In genomic region chr6:8694636-8695514, GRCm38 (mm10) we compare ENCODE assay signal across 8 mouse cellular contexts.
DNase-seq lines count a peak whose midpoint lies in the region; ATAC-seq and TF ChIP-seq lines count a peak whose summit lies in the region.

No protein-coding gene starts in this region.

- no peak overlapping the region for H3K4me3 ChIP-seq in heart, postnatal 0 days (ENCODE audit: low read depth, low read length)
- no peak overlapping the region for H3K4me3 ChIP-seq in midbrain, embryonic 14.5 days (replicated peaks; ENCODE audit: low read depth, low read length)

- H3K4me2 ChIP-seq in heart, postnatal 0 days (ENCODE audit: low read depth, low read length), result no peak overlapping the region
- no peak overlapping the region for H3K4me2 ChIP-seq in midbrain, embryonic 14.5 days (ENCODE audit: low read length)

- ATAC-seq in heart, postnatal 0 days (ENCODE audit: insufficient read depth, low read depth), result no peak
- no peak for ATAC-seq in midbrain, embryonic 14.5 days (ENCODE audit: low FRiP score, low TSS enrichment)

- no peak overlapping the region for H3K9ac ChIP-seq in heart, postnatal 0 days (replicated peaks; ENCODE audit: low read depth, low read length)
- H3K9ac ChIP-seq in midbrain, embryonic 14.5 days (replicated peaks; ENCODE audit: low read length), result no peak overlapping the region

- H3K27ac ChIP-seq in heart, postnatal 0 days (ENCODE audit: low read depth), result no peak overlapping the region
- no peak overlapping the region for H3K27ac ChIP-seq in midbrain, embryonic 14.5 days (replicated peaks; ENCODE audit: low read depth, low read length)

- H3K4me1 ChIP-seq in heart, postnatal 0 days (ENCODE audit: control insufficient read depth, insufficient read depth), result no peaks in the 10 kb centered on the region
- no peaks in the 10 kb centered on the region; the same call in 1 of the 2 replicates for H3K4me1 ChIP-seq in midbrain, embryonic 14.5 days (ENCODE audit: control insufficient read depth, insufficient read depth, low read length)

- peak; percentile 42 for TF ChIP-seq CTCF in heart, postnatal 0 days (IDR thresholded peaks at IDR 0.05; ENCODE audit: low read depth)

- H3K36me3 ChIP-seq in heart, postnatal 0 days (replicated peaks; ENCODE audit: control insufficient read depth, insufficient read depth, low read length), result no peaks in the 10 kb centered on the region
- no peaks in the 10 kb centered on the region for H3K36me3 ChIP-seq in midbrain, embryonic 14.5 days (ENCODE audit: control insufficient read depth, insufficient read depth, low read length)

- peak; percentile 49 to 53 for DNase-seq in cerebellum, adult 18-20 months
- no peak for DNase-seq in cerebellum, adult 11-12 months
- DNase-seq in testis, postnatal 10 days (ENCODE audit: low spot score), result peak; percentile 42
- DNase-seq in testis, postnatal 14 days (ENCODE audit: low spot score), result no peak
- no peak for DNase-seq in heart, postnatal 0 days (ENCODE audit: low spot score)
- peak; percentile 53 to 70 for DNase-seq in kidney, postnatal 36 days
- DNase-seq in midbrain, embryonic 14.5 days, result peak; percentile 53
- no peak for DNase-seq in urinary bladder, postnatal 10 days (ENCODE audit: low spot score)

- WGBS in heart, postnatal 0 days, result 68% methylated on average over 12 of the region's 12 CpGs
- 68% methylated on average over 12 of the region's 12 CpGs for WGBS in midbrain, embryonic 14.5 days

- H3K27me3 ChIP-seq in heart, postnatal 0 days (ENCODE audit: control insufficient read depth, insufficient read depth, low read length), result no peaks in the 10 kb centered on the region
- H3K27me3 ChIP-seq in midbrain, embryonic 14.5 days (ENCODE audit: control insufficient read depth, insufficient read depth, low read length), result no peaks in the 10 kb centered on the region

- H3K9me3 ChIP-seq in heart, postnatal 0 days (replicated peaks; ENCODE audit: control insufficient read depth, low read length), result no peaks in the 10 kb centered on the region
- H3K9me3 ChIP-seq in midbrain, embryonic 14.5 days (ENCODE audit: control insufficient read depth, low read length), result no peaks in the 10 kb centered on the region

- TF ChIP-seq EP300 in heart, postnatal 0 days (IDR thresholded peaks at IDR 0.05; ENCODE audit: low read depth), result no peak

Comparison
In these comparisons a context has a peak if more than half of its experiments do, and no peak if none do; other contexts are left out.
1. DNase-seq: peak in cerebellum, adult 18-20 months (2 of 2), testis, postnatal 10 days (single experiment), kidney, postnatal 36 days (2 of 2) and midbrain, embryonic 14.5 days (single experiment); none in cerebellum, adult 11-12 months (single experiment), testis, postnatal 14 days (single experiment), heart, postnatal 0 days (single experiment) and urinary bladder, postnatal 10 days (single experiment).